Mouse (Mus musculus): ENCODE results near the gene Zfp36. TPM values are rescaled to one million over a fixed set of nuclear protein-coding genes. Genes with fewer than 3 reads are reported as not detected.
A peak's percentile ranks its signal among the peaks of the same experiment; 100 is the strongest.

The Zfp36 gene
- total and polyA plus RNA-seq, 3 experiments: 19.4 to 28.2 (median 26.3) TPM

DNA sequence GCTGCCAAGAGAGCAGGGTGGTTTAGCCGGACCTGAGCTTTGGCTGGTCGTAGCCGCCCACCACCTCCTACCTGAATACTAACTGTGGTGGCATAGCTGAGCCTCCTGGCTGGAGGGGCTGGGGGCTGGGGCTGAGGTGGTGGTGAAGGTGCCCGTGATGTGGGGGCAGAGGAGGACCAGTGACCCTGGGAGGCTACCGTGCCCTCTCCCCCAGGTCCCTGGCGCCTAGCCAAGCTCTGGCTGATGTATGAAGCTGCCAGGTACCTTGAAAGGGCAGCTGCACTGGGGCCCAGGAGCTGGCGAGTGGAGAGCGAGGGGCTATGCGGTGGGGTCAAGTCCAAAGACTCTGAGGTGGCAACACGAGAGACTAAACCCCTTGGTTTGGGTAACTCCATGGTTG, 20.2 kb downstream of the Zfp36 start:
- Histone ChIP-seq H3K9ac (ENCODE audit: low read depth, low read length) (no peak overlapping the region), H3K79me2 (replicated peaks; ENCODE audit: control insufficient read depth, insufficient read depth, low read length) (no peaks in the 10 kb centered on the region), H3K4me1 (ENCODE audit: control insufficient read depth, insufficient read depth, low read length) (peaks cover 8% of the 10 kb centered on the region), H3K4me3 (no peak overlapping the region), H3K27me3 (ENCODE audit: control insufficient read depth, insufficient read depth, low read length) (no peaks in the 10 kb centered on the region), H3K27ac (no peak overlapping the region), H3K36me3 (ENCODE audit: control insufficient read depth, insufficient read depth, low read length) (no peaks in the 10 kb centered on the region)
- intact Hi-C loops (cut with DNase I): no loop called here
- DNase-seq: peak in 1 of 2 experiments; percentile 25
- 78% methylated on average over 10 of the region's 10 CpGs for WGBS
- TF ChIP-seq CTCF (IDR thresholded peaks at IDR 0.05) (no peak), EP300 (IDR thresholded peaks at IDR 0.05; ENCODE audit: insufficient read depth, low read depth, low read length) (no peak)

DNA sequence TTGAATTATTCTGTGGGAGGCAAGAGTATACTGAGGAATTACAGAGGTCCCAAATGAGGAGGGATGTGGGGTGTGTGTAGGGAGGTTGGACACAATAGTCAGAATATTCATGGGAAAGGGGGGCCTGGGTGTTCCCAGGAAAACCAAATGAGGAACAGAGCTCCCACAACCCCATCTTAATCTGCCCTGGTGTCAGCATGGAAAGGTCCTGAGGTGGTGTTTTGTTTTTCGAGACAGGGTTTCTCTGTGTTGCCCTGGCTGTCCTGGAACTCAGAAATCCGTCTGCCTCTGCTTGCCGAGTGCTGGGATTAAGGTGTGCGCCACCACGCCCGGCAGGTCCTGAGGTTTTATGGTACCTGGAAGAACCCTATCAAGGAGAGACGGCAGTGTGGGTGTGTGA, 21.6 kb downstream of the Zfp36 start:
- H3K27me3 ChIP-seq (ENCODE audit: control insufficient read depth, insufficient read depth, low read length): no peaks in the 10 kb centered on the region
- no peak for DNase-seq
- no peak overlapping the region for H3K4me3 ChIP-seq
- H3K79me2 ChIP-seq (replicated peaks; ENCODE audit: control insufficient read depth, insufficient read depth, low read length): no peaks in the 10 kb centered on the region
- H3K27ac ChIP-seq: peak overlapping the region; percentile 68; the same call in 1 of the 2 replicates
- 59% methylated on average over 7 of the region's 7 CpGs for WGBS
- H3K36me3 ChIP-seq (ENCODE audit: control insufficient read depth, insufficient read depth, low read length): no peaks in the 10 kb centered on the region
- peaks cover 8% of the 10 kb centered on the region for H3K4me1 ChIP-seq (ENCODE audit: control insufficient read depth, insufficient read depth, low read length)
- no peak overlapping the region for H3K9ac ChIP-seq (ENCODE audit: low read depth, low read length)
- intact Hi-C loops (cut with DNase I): no loop called here
- TF ChIP-seq CTCF (IDR thresholded peaks at IDR 0.05) (no peak), EP300 (IDR thresholded peaks at IDR 0.05; ENCODE audit: insufficient read depth, low read depth, low read length) (no peak), POLR2A (IDR thresholded peaks at IDR 0.05; ENCODE audit: insufficient read depth, low read depth, low read length) (no peak)

DNA sequence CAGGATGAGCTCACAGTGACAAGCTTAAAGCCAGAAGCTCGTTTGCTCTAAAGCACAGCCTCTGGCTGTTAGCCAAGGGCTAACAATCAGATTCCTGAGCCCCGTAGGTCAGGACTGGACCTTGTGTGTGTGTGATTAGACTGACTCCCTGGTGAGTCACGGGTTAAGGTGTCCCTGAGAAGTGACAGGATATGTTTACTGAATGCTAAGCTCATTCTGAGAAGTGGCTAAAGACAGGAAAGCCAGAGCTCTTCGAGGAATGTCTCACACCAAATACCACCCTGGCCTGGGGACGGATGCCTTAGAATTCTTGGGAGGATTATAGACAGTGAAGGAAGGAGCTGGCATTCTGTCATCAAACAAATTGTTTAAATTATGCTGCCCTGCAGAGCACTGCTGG, 22.1 kb downstream of the Zfp36 start:
- peak in 1 of 2 experiments; percentile 14 for DNase-seq
- intact Hi-C loops (cut with DNase I): no loop called here
- no peaks in the 10 kb centered on the region for H3K79me2 ChIP-seq (replicated peaks; ENCODE audit: control insufficient read depth, insufficient read depth, low read length)
- peak overlapping the region; percentile 68; the same call in 1 of the 2 replicates for H3K27ac ChIP-seq
- H3K36me3 ChIP-seq (ENCODE audit: control insufficient read depth, insufficient read depth, low read length): no peaks in the 10 kb centered on the region
- peaks cover 8% of the 10 kb centered on the region for H3K4me1 ChIP-seq (ENCODE audit: control insufficient read depth, insufficient read depth, low read length)
- H3K27me3 ChIP-seq (ENCODE audit: control insufficient read depth, insufficient read depth, low read length): no peaks in the 10 kb centered on the region
- TF ChIP-seq POLR2A (IDR thresholded peaks at IDR 0.05; ENCODE audit: insufficient read depth, low read depth, low read length) (peak; percentile 22; the same call in 1 of the 2 replicates), EP300 (IDR thresholded peaks at IDR 0.05; ENCODE audit: insufficient read depth, low read depth, low read length) (0 out of 2 replicates have a peak, but pooled peaks have one; percentile 19), CTCF (IDR thresholded peaks at IDR 0.05) (no peak)
- H3K4me3 ChIP-seq: no peak overlapping the region
- WGBS: 7% methylated on average over 5 of the region's 5 CpGs
- no peak overlapping the region for H3K9ac ChIP-seq (ENCODE audit: low read depth, low read length)

DNA sequence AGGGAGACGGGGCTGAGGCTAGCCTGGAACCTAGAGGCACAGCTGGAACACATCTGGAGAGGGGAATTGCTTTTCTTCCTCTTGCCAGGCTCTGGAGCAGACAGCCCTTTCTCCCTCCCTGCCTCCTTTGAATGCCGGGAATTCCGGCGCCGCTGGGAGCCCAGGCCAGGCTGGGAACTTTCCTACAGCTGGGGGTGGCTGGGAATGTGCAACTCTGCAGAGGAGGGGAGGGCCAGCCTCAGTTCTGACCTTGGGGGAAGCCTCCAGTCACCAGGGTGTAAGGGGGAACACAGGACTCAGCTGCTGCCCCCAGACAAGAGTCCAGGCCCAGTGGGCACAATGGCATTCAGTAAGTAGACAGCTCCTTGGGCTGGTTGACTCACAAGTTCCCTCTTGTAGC, 23.1 kb downstream of the Zfp36 start:
- Histone ChIP-seq H3K27me3 (ENCODE audit: control insufficient read depth, insufficient read depth, low read length) (no peaks in the 10 kb centered on the region), H3K79me2 (replicated peaks; ENCODE audit: control insufficient read depth, insufficient read depth, low read length) (no peaks in the 10 kb centered on the region), H3K4me1 (ENCODE audit: control insufficient read depth, insufficient read depth, low read length) (peaks cover 8% of the 10 kb centered on the region), H3K36me3 (ENCODE audit: control insufficient read depth, insufficient read depth, low read length) (no peaks in the 10 kb centered on the region), H3K4me3 (no peak overlapping the region), H3K27ac (peak overlapping the region; percentile 68), H3K9ac (ENCODE audit: low read depth, low read length) (no peak overlapping the region)
- WGBS: 10% methylated on average over 5 of the region's 5 CpGs
- TF ChIP-seq POLR2A (IDR thresholded peaks at IDR 0.05; ENCODE audit: insufficient read depth, low read depth, low read length) (0 out of 2 replicates have a peak, but pooled peaks have one; percentile 16), EP300 (IDR thresholded peaks at IDR 0.05; ENCODE audit: insufficient read depth, low read depth, low read length) (peak; percentile 50; the same call in 1 of the 2 replicates), CTCF (IDR thresholded peaks at IDR 0.05) (0 out of 2 replicates have a peak, but pooled peaks have one; percentile 10)
- peak; percentile 68 to 78 for DNase-seq
- intact Hi-C loops (cut with DNase I): no loop called here

DNA sequence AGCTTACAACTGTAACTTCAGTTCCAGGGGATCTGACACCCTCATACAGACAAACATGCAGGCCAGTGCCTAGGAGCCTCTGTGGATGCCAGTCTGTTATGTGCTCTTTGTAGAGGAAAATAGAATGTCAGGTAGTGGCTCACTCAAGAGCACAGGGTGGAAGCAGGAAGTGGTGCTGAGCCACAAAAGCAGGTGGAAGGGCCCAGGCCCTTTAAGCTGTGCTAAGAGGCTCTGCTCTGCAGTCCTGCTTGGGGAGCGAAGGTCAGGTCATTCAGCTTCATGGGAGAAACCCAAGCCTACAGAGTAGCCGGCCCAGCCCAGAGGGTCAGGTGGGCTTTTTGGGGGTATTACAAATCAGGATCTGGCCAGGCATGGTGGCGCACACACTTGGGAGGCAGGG, 24.8 kb downstream of the Zfp36 start:
- no peak for DNase-seq
- Histone ChIP-seq H3K9ac (ENCODE audit: low read depth, low read length) (no peak overlapping the region), H3K4me3 (no peak overlapping the region), H3K79me2 (replicated peaks; ENCODE audit: control insufficient read depth, insufficient read depth, low read length) (0 out of 2 replicates have a peak, but pooled peaks cover 3% of the 10 kb centered on the region), H3K4me1 (ENCODE audit: control insufficient read depth, insufficient read depth, low read length) (peaks cover 11% of the 10 kb centered on the region), H3K36me3 (ENCODE audit: control insufficient read depth, insufficient read depth, low read length) (peaks cover 5% of the 10 kb centered on the region; the same call in 1 of the 2 replicates), H3K27me3 (ENCODE audit: control insufficient read depth, insufficient read depth, low read length) (no peaks in the 10 kb centered on the region), H3K27ac (no peak overlapping the region)
- intact Hi-C loops (cut with DNase I): no loop called here
- TF ChIP-seq POLR2A (IDR thresholded peaks at IDR 0.05; ENCODE audit: insufficient read depth, low read depth, low read length) (no peak), EP300 (IDR thresholded peaks at IDR 0.05; ENCODE audit: insufficient read depth, low read depth, low read length) (no peak), CTCF (IDR thresholded peaks at IDR 0.05) (no peak)
- WGBS: 82% methylated on average over 3 of the region's 3 CpGs

DNA sequence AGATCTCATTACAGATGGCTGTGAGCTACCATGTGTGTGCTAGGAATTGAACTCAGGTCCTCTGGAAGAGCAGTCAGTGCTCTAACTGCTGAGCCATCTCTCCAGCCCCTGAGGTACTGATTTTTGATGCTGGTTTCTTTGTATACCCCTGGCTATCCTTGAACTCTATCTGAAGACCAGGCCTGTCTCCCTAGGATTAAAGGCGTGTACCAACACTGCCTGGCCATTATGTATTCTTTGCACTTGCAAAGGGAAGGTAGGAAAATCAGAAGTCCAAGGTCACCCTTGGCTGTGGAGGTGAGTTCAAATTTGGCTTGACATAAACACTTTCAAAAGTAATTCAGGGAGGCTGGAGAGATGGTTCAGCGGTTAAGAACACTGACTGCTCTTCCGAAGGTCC, 25.5 kb downstream of the Zfp36 start:
- peaks cover 5% of the 10 kb centered on the region; the same call in 1 of the 2 replicates for H3K36me3 ChIP-seq (ENCODE audit: control insufficient read depth, insufficient read depth, low read length)
- no peak overlapping the region for H3K27ac ChIP-seq
- TF ChIP-seq EP300 (IDR thresholded peaks at IDR 0.05; ENCODE audit: insufficient read depth, low read depth, low read length) (no peak), CTCF (IDR thresholded peaks at IDR 0.05) (no peak), POLR2A (IDR thresholded peaks at IDR 0.05; ENCODE audit: insufficient read depth, low read depth, low read length) (no peak)
- 92% methylated on average over 3 of the region's 3 CpGs for WGBS
- H3K4me3 ChIP-seq: no peak overlapping the region
- H3K4me1 ChIP-seq (ENCODE audit: control insufficient read depth, insufficient read depth, low read length): peaks cover 12% of the 10 kb centered on the region
- no peak overlapping the region for H3K9ac ChIP-seq (ENCODE audit: low read depth, low read length)
- DNase-seq: no peak
- 0 out of 2 replicates have a peak, but pooled peaks cover 3% of the 10 kb centered on the region for H3K79me2 ChIP-seq (replicated peaks; ENCODE audit: control insufficient read depth, insufficient read depth, low read length)
- H3K27me3 ChIP-seq (ENCODE audit: control insufficient read depth, insufficient read depth, low read length): no peaks in the 10 kb centered on the region
- intact Hi-C loops (cut with DNase I): no loop called here
